Mouse (Mus musculus): ENCODE measurements around the gene Mbnl1. TPM values are rescaled to one million over a fixed set of nuclear protein-coding genes. Genes with fewer than 3 reads are reported as not detected.
"Not testable (repeated sequence)": the region's sequence is repeated elsewhere in the genome, so short reads cannot be mapped to it uniquely, and the experiment has no call there.

The Mbnl1 gene
- total RNA-seq, 2 experiments from 2014 or later, result 501 to 534 TPM

- no peak for DNase-seq (ENCODE audit: low spot score)
Measured at GRCm38 (mm10) chr3:60486713-60487170, 14.1 kb downstream of the Mbnl1 start.

- no peak for DNase-seq (ENCODE audit: low spot score)
Measured at GRCm38 (mm10) chr3:60489509-60489908, 16.9 kb downstream of the Mbnl1 start.

- DNase-seq (ENCODE audit: low spot score), result not testable (repeated sequence)
Measured at GRCm38 (mm10) chr3:60494774-60495535, 22.3 kb downstream of the Mbnl1 start.

- DNase-seq (ENCODE audit: low spot score), result no peak
Measured at GRCm38 (mm10) chr3:60496197-60496596, 23.6 kb downstream of the Mbnl1 start.

GRCm38 (mm10) chr3:60498151-60498550 lies 25.5 kb downstream of the Mbnl1 start:
- no peak for DNase-seq (ENCODE audit: low spot score)

- no peak for DNase-seq (ENCODE audit: low spot score)
Measured at GRCm38 (mm10) chr3:60498646-60499045, 26.0 kb downstream of the Mbnl1 start.

- DNase-seq (ENCODE audit: low spot score), result peak; percentile 47
Measured at GRCm38 (mm10) chr3:60499157-60499578, 26.5 kb downstream of the Mbnl1 start.

- no peak for DNase-seq (ENCODE audit: low spot score)
Measured at GRCm38 (mm10) chr3:60499718-60500450, 27.3 kb downstream of the Mbnl1 start.

- peak; percentile 88 for DNase-seq (ENCODE audit: low spot score)
Measured at GRCm38 (mm10) chr3:60500571-60501527, 28.2 kb downstream of the Mbnl1 start.

- DNase-seq (ENCODE audit: low spot score), result peak; percentile 82
Measured at GRCm38 (mm10) chr3:60501561-60502151, 29.0 kb downstream of the Mbnl1 start.

- DNase-seq (ENCODE audit: low spot score), result peak; percentile 34
Measured at GRCm38 (mm10) chr3:60502155-60502987, 29.7 kb downstream of the Mbnl1 start.

- peak; percentile 32 for DNase-seq (ENCODE audit: low spot score)
Measured at GRCm38 (mm10) chr3:60503196-60503595, 30.6 kb downstream of the Mbnl1 start.

- DNase-seq (ENCODE audit: low spot score), result no peak
Measured at GRCm38 (mm10) chr3:60504775-60505430, 32.3 kb downstream of the Mbnl1 start.

GRCm38 (mm10) chr3:60506821-60507220 lies 34.2 kb downstream of the Mbnl1 start:
- no peak for DNase-seq (ENCODE audit: low spot score)

GRCm38 (mm10) chr3:60507496-60507895 lies 34.9 kb downstream of the Mbnl1 start:
- DNase-seq (ENCODE audit: low spot score), result no peak

GRCm38 (mm10) chr3:60507979-60508378 lies 35.3 kb downstream of the Mbnl1 start:
- DNase-seq (ENCODE audit: low spot score), result no peak

- DNase-seq (ENCODE audit: low spot score), result no peak
Measured at GRCm38 (mm10) chr3:60511197-60511596, 38.6 kb downstream of the Mbnl1 start.

- no peak for DNase-seq (ENCODE audit: low spot score)
Measured at GRCm38 (mm10) chr3:60513337-60513736, 40.7 kb downstream of the Mbnl1 start.

- no peak for DNase-seq (ENCODE audit: low spot score)
Measured at GRCm38 (mm10) chr3:60513746-60514145, 41.1 kb downstream of the Mbnl1 start.

GRCm38 (mm10) chr3:60515430-60515829 lies 42.8 kb downstream of the Mbnl1 start:
- DNase-seq (ENCODE audit: low spot score), result no peak
